Mouse (Mus musculus): ENCODE results near the gene Smg6. TPM values are rescaled to one million over a fixed set of nuclear protein-coding genes. Genes with fewer than 3 reads are reported as not detected.
"Not testable (repeated sequence)": the region's sequence is repeated elsewhere in the genome, so short reads cannot be mapped to it uniquely, and the experiment has no call there.

Gene Smg6
- polyA plus RNA-seq, 1 experiment from 2014 or later = 11.2 TPM

GRCm38 (mm10) chr11:74996482-74996881 lies 70.9 kb downstream of the Smg6 start:
- ATAC-seq (replicated peaks; ENCODE audit: extremely low read depth, insufficient read depth, low FRiP score) = no peak
- no peaks in the 10 kb centered on the region for H3K9me3 ChIP-seq (replicated peaks; ENCODE audit: control insufficient read depth, low read length)
- 88% methylated on average over 1 of the region's 1 CpGs for WGBS
- H3K9ac ChIP-seq (ENCODE audit: low read length) = no peak overlapping the region
- peaks cover 11% of the 10 kb centered on the region for H3K4me1 ChIP-seq (ENCODE audit: control insufficient read depth, insufficient read depth, low read length)
- no peaks in the 10 kb centered on the region for H3K27me3 ChIP-seq (ENCODE audit: control insufficient read depth, insufficient read depth, low read length)
- no peak overlapping the region for H3K4me3 ChIP-seq (ENCODE audit: low read length)
- H3K36me3 ChIP-seq (ENCODE audit: control insufficient read depth, insufficient read depth) = peaks cover 12% of the 10 kb centered on the region; the same call in 1 of the 2 replicates
- H3K27ac ChIP-seq (ENCODE audit: low read length) = no peak overlapping the region
- no peak overlapping the region for H3K4me2 ChIP-seq (ENCODE audit: low read depth, low read length)

- WGBS = 37% methylated on average over 10 of the region's 10 CpGs
- H3K4me2 ChIP-seq (ENCODE audit: low read depth, low read length) = peak overlapping the region; percentile 46
Observed at GRCm38 (mm10) chr11:75000869-75001653, 75.4 kb downstream of the Smg6 start.

GRCm38 (mm10) chr11:75008270-75008669 lies 82.6 kb downstream of the Smg6 start:
- H3K36me3 ChIP-seq (ENCODE audit: control insufficient read depth, insufficient read depth) = no peaks in the 10 kb centered on the region
- peaks cover 18% of the 10 kb centered on the region for H3K4me1 ChIP-seq (ENCODE audit: control insufficient read depth, insufficient read depth, low read length)
- peak overlapping the region; percentile 42; the same call in 1 of the 2 replicates for H3K27ac ChIP-seq (ENCODE audit: low read length)
- H3K4me2 ChIP-seq (ENCODE audit: low read depth, low read length) = no peak overlapping the region
- 57% methylated on average over 2 of the region's 2 CpGs for WGBS
- H3K27me3 ChIP-seq (ENCODE audit: control insufficient read depth, insufficient read depth, low read length) = no peaks in the 10 kb centered on the region
- H3K9me3 ChIP-seq (replicated peaks; ENCODE audit: control insufficient read depth, low read length) = no peaks in the 10 kb centered on the region
- H3K4me3 ChIP-seq (ENCODE audit: low read length) = no peak overlapping the region
- no peak overlapping the region for H3K9ac ChIP-seq (ENCODE audit: low read length)
- ATAC-seq (replicated peaks; ENCODE audit: extremely low read depth, insufficient read depth, low FRiP score) = no peak

More at GRCm38 (mm10) chr11:75000869-75001653, 75.4 kb downstream of the Smg6 start:
- peak; percentile 60; the same call in 1 of the 2 replicates for ATAC-seq (replicated peaks; ENCODE audit: extremely low read depth, insufficient read depth, low FRiP score)
- H3K4me1 ChIP-seq (ENCODE audit: control insufficient read depth, insufficient read depth, low read length) = peaks cover 10% of the 10 kb centered on the region
- no peaks in the 10 kb centered on the region for H3K9me3 ChIP-seq (replicated peaks; ENCODE audit: control insufficient read depth, low read length)
- H3K27ac ChIP-seq (ENCODE audit: low read length) = peak overlapping the region; percentile 71
- H3K9ac ChIP-seq (ENCODE audit: low read length) = peak overlapping the region; percentile 43; the same call in 1 of the 2 replicates
- peaks cover 12% of the 10 kb centered on the region; the same call in 1 of the 2 replicates for H3K36me3 ChIP-seq (ENCODE audit: control insufficient read depth, insufficient read depth)
- no peaks in the 10 kb centered on the region for H3K27me3 ChIP-seq (ENCODE audit: control insufficient read depth, insufficient read depth, low read length)
- H3K4me3 ChIP-seq (ENCODE audit: low read length) = no peak overlapping the region

- not testable (repeated sequence) for ATAC-seq (replicated peaks; ENCODE audit: extremely low read depth, insufficient read depth, low FRiP score); H3K9ac ChIP-seq (ENCODE audit: low read length); H3K36me3 ChIP-seq (ENCODE audit: control insufficient read depth, insufficient read depth); H3K4me2 ChIP-seq (ENCODE audit: low read depth, low read length); H3K4me3 ChIP-seq (ENCODE audit: low read length); H3K27ac ChIP-seq (ENCODE audit: low read length); H3K27me3 ChIP-seq (ENCODE audit: control insufficient read depth, insufficient read depth, low read length); H3K9me3 ChIP-seq (replicated peaks; ENCODE audit: control insufficient read depth, low read length)
- 75% methylated on average over 2 of the region's 2 CpGs for WGBS
- H3K4me1 ChIP-seq (ENCODE audit: control insufficient read depth, insufficient read depth, low read length) = peaks cover 29% of the 10 kb centered on the region
Observed at GRCm38 (mm10) chr11:75009537-75009936, 83.9 kb downstream of the Smg6 start.

- H3K4me3 ChIP-seq (ENCODE audit: low read length) = peak overlapping the region; percentile 4
- peaks cover 59% of the 10 kb centered on the region for H3K4me1 ChIP-seq (ENCODE audit: control insufficient read depth, insufficient read depth, low read length)
Observed at GRCm38 (mm10) chr11:75012997-75013694, 87.5 kb downstream of the Smg6 start.

GRCm38 (mm10) chr11:75013764-75014695 lies 88.4 kb downstream of the Smg6 start:
- H3K9ac ChIP-seq (ENCODE audit: low read length) = peak overlapping the region; percentile 61
- peak overlapping the region; percentile 53 for H3K4me2 ChIP-seq (ENCODE audit: low read depth, low read length)
- no peaks in the 10 kb centered on the region for H3K36me3 ChIP-seq (ENCODE audit: control insufficient read depth, insufficient read depth)
- 74% methylated on average over 12 of the region's 12 CpGs for WGBS
- peak overlapping the region; percentile 97 for H3K27ac ChIP-seq (ENCODE audit: low read length)
- H3K27me3 ChIP-seq (ENCODE audit: control insufficient read depth, insufficient read depth, low read length) = no peaks in the 10 kb centered on the region
- peaks cover 55% of the 10 kb centered on the region for H3K4me1 ChIP-seq (ENCODE audit: control insufficient read depth, insufficient read depth, low read length)
- H3K9me3 ChIP-seq (replicated peaks; ENCODE audit: control insufficient read depth, low read length) = no peaks in the 10 kb centered on the region
- ATAC-seq (replicated peaks; ENCODE audit: extremely low read depth, insufficient read depth, low FRiP score) = peak; percentile 49
- 0 out of 2 replicates have a peak overlapping the region, but pooled peaks have one; percentile 9 for H3K4me3 ChIP-seq (ENCODE audit: low read length)

More at GRCm38 (mm10) chr11:75012997-75013694, 87.5 kb downstream of the Smg6 start:
- Histone ChIP-seq H3K36me3 (ENCODE audit: control insufficient read depth, insufficient read depth) (no peaks in the 10 kb centered on the region), H3K9me3 (replicated peaks; ENCODE audit: control insufficient read depth, low read length) (no peaks in the 10 kb centered on the region), H3K9ac (ENCODE audit: low read length) (peak overlapping the region; percentile 61), H3K27me3 (ENCODE audit: control insufficient read depth, insufficient read depth, low read length) (no peaks in the 10 kb centered on the region), H3K27ac (ENCODE audit: low read length) (peak overlapping the region; percentile 97), H3K4me2 (ENCODE audit: low read depth, low read length) (peak overlapping the region; percentile 53)
- ATAC-seq (replicated peaks; ENCODE audit: extremely low read depth, insufficient read depth, low FRiP score) = peak; percentile 72
- 4% methylated on average over 12 of the region's 12 CpGs for WGBS

GRCm38 (mm10) chr11:75014816-75015215 lies 89.2 kb downstream of the Smg6 start:
- H3K4me2 ChIP-seq (ENCODE audit: low read depth, low read length) = no peak overlapping the region
- H3K9me3 ChIP-seq (replicated peaks; ENCODE audit: control insufficient read depth, low read length) = no peaks in the 10 kb centered on the region
- no peaks in the 10 kb centered on the region for H3K27me3 ChIP-seq (ENCODE audit: control insufficient read depth, insufficient read depth, low read length)
- no peaks in the 10 kb centered on the region for H3K36me3 ChIP-seq (ENCODE audit: control insufficient read depth, insufficient read depth)
- no peak overlapping the region for H3K4me3 ChIP-seq (ENCODE audit: low read length)
- H3K9ac ChIP-seq (ENCODE audit: low read length) = peak overlapping the region; percentile 31
- H3K27ac ChIP-seq (ENCODE audit: low read length) = peak overlapping the region; percentile 97
- ATAC-seq (replicated peaks; ENCODE audit: extremely low read depth, insufficient read depth, low FRiP score) = no peak
- 66% methylated on average over 4 of the region's 4 CpGs for WGBS
- peaks cover 55% of the 10 kb centered on the region for H3K4me1 ChIP-seq (ENCODE audit: control insufficient read depth, insufficient read depth, low read length)

GRCm38 (mm10) chr11:75015453-75015871 lies 89.8 kb downstream of the Smg6 start:
- H3K9ac ChIP-seq (ENCODE audit: low read length) = peak overlapping the region; percentile 35; the same call in 1 of the 2 replicates
- H3K27me3 ChIP-seq (ENCODE audit: control insufficient read depth, insufficient read depth, low read length) = no peaks in the 10 kb centered on the region
- peaks cover 55% of the 10 kb centered on the region for H3K4me1 ChIP-seq (ENCODE audit: control insufficient read depth, insufficient read depth, low read length)
- H3K36me3 ChIP-seq (ENCODE audit: control insufficient read depth, insufficient read depth) = no peaks in the 10 kb centered on the region
- H3K9me3 ChIP-seq (replicated peaks; ENCODE audit: control insufficient read depth, low read length) = no peaks in the 10 kb centered on the region
- 0 out of 2 replicates have a peak, but pooled peaks have one; percentile 53 for ATAC-seq (replicated peaks; ENCODE audit: extremely low read depth, insufficient read depth, low FRiP score)
- peak overlapping the region; percentile 97 for H3K27ac ChIP-seq (ENCODE audit: low read length)
- no peak overlapping the region for H3K4me3 ChIP-seq (ENCODE audit: low read length)
- no peak overlapping the region for H3K4me2 ChIP-seq (ENCODE audit: low read depth, low read length)
- 27% methylated on average over 7 of the region's 7 CpGs for WGBS
